Mouse (Mus musculus) heart, embryonic 14.5 days (tissue): ENCODE results near the gene Trio. TPM values are rescaled to one million over a fixed set of nuclear protein-coding genes. Genes with fewer than 3 reads are reported as not detected.
A peak's percentile ranks its signal among the peaks of the same experiment; 100 is the strongest.

Experiments used
- ATAC-seq: fragments of 200-750 bp; cut with Nextera tagmentation; 2 replicates; pipeline ENCODE4 v1.8.0; 2017; ENCODE audit warnings: low read depth, moderate TSS enrichment; ENCODE audit not compliant: insufficient number of reproducible peaks, insufficient read depth, low FRiP score
- H3K27ac ChIP-seq, 2 experiments: fragments of 200-500 bp in 1 of 2; fragments of 300-500 bp in 1 of 2; sonication (generic) in 1 of 2; replicated peaks in 1 of 2; 2 replicates each; pipeline ENCODE4 v1.5.1; 2012 to 2014; ENCODE audit warnings: low read depth in 2 of 2, low read length in 2 of 2, control low read depth in 1 of 2, mild to moderate bottlenecking in 1 of 2, mixed read lengths in 1 of 2; ENCODE audit not compliant: control insufficient read depth in 1 of 2, insufficient read depth in 1 of 2
- H3K27me3 ChIP-seq: fragments of 300-500 bp; sonication (generic); 2 replicates; pipeline ENCODE4 v1.6.1; 2014; ENCODE audit warnings: mild to moderate bottlenecking, low read length, control low read depth; ENCODE audit not compliant: control insufficient read depth, insufficient read depth
- H3K36me3 ChIP-seq: fragments of 300-500 bp; sonication (generic); 2 replicates; pipeline ENCODE4 v1.6.1; 2014; ENCODE audit warnings: mild to moderate bottlenecking, control low read depth, low read length, mixed read lengths; ENCODE audit not compliant: control insufficient read depth, insufficient read depth
- H3K4me1 ChIP-seq, 2 experiments: fragments of 200-500 bp in 1 of 2; fragments of 300-500 bp in 1 of 2; sonication (generic) in 1 of 2; 2 replicates each; pipeline ENCODE4 v1.6.1; 2012 to 2014; ENCODE audit warnings: low read length in 2 of 2, control low read depth in 1 of 2, mixed read lengths in 1 of 2; ENCODE audit not compliant: control insufficient read depth in 2 of 2, insufficient read depth in 2 of 2
- H3K4me2 ChIP-seq: fragments of 300-500 bp; sonication (generic); 2 replicates; pipeline ENCODE4 v1.6.1; 2014; ENCODE audit warnings: mild to moderate bottlenecking, low read length
- H3K4me3 ChIP-seq, 2 experiments: fragments of 200-500 bp in 1 of 2; fragments of 300-500 bp in 1 of 2; sonication (generic) in 1 of 2; 2 replicates each; pipeline ENCODE4 v1.5.1; 2012 to 2014; ENCODE audit warnings: low read length in 2 of 2, mild to moderate bottlenecking in 2 of 2, control low read depth in 1 of 2, low read depth in 1 of 2, moderate library complexity in 1 of 2; ENCODE audit not compliant: control insufficient read depth in 1 of 2, insufficient read depth in 1 of 2
- H3K9ac ChIP-seq: fragments of 300-500 bp; sonication (generic); 2 replicates; pipeline ENCODE4 v1.6.1; 2014; ENCODE audit warnings: mild to moderate bottlenecking, low read length
- H3K9me3 ChIP-seq: fragments of 300-500 bp; sonication (generic); 2 replicates; pipeline ENCODE4 v1.6.1; 2016; ENCODE audit warnings: low read length, control low read depth; ENCODE audit not compliant: control insufficient read depth
- WGBS: fragments of 180-500 bp; shearing (Covaris S2); extraction: QIAGEN DNeasy Blood & Tissue Kit; methylation state at CpG from one replicate; pipeline ENCODE4 v1.1.7; 2014; 5-methylcytosine and 5-hydroxymethylcytosine counted together
- polyA plus RNA-seq: library from polyadenylated mRNA; unstranded; fragments of >200 nt; fragmentation: Nextera tagmentation; extraction: Ambion mirVana; gene quantifications from 2 replicates; pipeline ENCODE4 v1.2.1, GENCODE M21; 2014

Gene Trio
- polyA plus RNA-seq, 1 experiment from 2014 or later, result 23.8 TPM

GRCm38 (mm10) chr15:27683206-27683605 is 342.4 kb downstream of the Trio start:
- Histone ChIP-seq H3K4me2 (no peak overlapping the region), H3K27ac (no peak overlapping the region), H3K4me1 (peaks cover 2 to 4% of the 10 kb centered on the region in 2 experiments; a peak in 2 of 4 replicates), H3K9ac (no peak overlapping the region), H3K4me3 (no peak overlapping the region), H3K9me3 (no peaks in the 10 kb centered on the region), H3K36me3 (no peaks in the 10 kb centered on the region), H3K27me3 (peaks cover 17% of the 10 kb centered on the region; the same call in 1 of the 2 replicates)
- ATAC-seq, result no peak
- 95% methylated on average over 1 of the region's 1 CpGs for WGBS

GRCm38 (mm10) chr15:27682619-27683018 is 343.0 kb downstream of the Trio start:
- peaks cover 2 to 4% of the 10 kb centered on the region in 2 experiments; a peak in 2 of 4 replicates for H3K4me1 ChIP-seq

GRCm38 (mm10) chr15:27681419-27682187 is 344.0 kb downstream of the Trio start, which contains the start of gene Otulinl:
Gene Otulinl (minus strand): TSS chr15:27681579.
- Histone ChIP-seq H3K36me3 (no peaks in the 10 kb centered on the region), H3K9ac (peak within 1 kb of the TSS; percentile 71), H3K27me3 (peaks cover 20% of the 10 kb centered on the region; the same call in 1 of the 2 replicates), H3K27ac (no peak within 1 kb of the TSS), H3K4me2 (peak within 1 kb of the TSS; percentile 94), H3K9me3 (no peaks in the 10 kb centered on the region), H3K4me3 (peak within 1 kb of the TSS; percentile 65 to 66), H3K4me1 (peaks cover 4 to 8% of the 10 kb centered on the region in 2 experiments; a peak in 3 of 4 replicates)
- 2% methylated on average over 59 of the region's 59 CpGs for WGBS
- peak; percentile 96 for ATAC-seq

More at GRCm38 (mm10) chr15:27682619-27683018, 343.0 kb downstream of the Trio start:
- Histone ChIP-seq H3K27ac (no peak overlapping the region), H3K27me3 (peaks cover 17% of the 10 kb centered on the region; the same call in 1 of the 2 replicates), H3K36me3 (no peaks in the 10 kb centered on the region), H3K4me2 (no peak overlapping the region), H3K4me3 (no peak overlapping the region), H3K9me3 (no peaks in the 10 kb centered on the region), H3K9ac (no peak overlapping the region)
- no peak for ATAC-seq
- WGBS, result 59% methylated on average over 9 of the region's 9 CpGs

GRCm38 (mm10) chr15:27680997-27681396 is 344.7 kb downstream of the Trio start:
- H3K4me1 ChIP-seq, result peaks cover 6 to 8% of the 10 kb centered on the region in 2 experiments; a peak in 3 of 4 replicates
- H3K27me3 ChIP-seq, result peaks cover 19% of the 10 kb centered on the region; the same call in 1 of the 2 replicates
- H3K9ac ChIP-seq, result peak overlapping the region; percentile 71
- 3% methylated on average over 28 of the region's 28 CpGs for WGBS
- peak; percentile 40; the same call in 1 of the 2 replicates for ATAC-seq
- H3K9me3 ChIP-seq, result no peaks in the 10 kb centered on the region
- H3K36me3 ChIP-seq, result no peaks in the 10 kb centered on the region
- peak overlapping the region; percentile 65 to 66 for H3K4me3 ChIP-seq
- peak overlapping the region; percentile 94 for H3K4me2 ChIP-seq
- H3K27ac ChIP-seq, result no peak overlapping the region

Other genes starting within 250 kb of the Trio start
- gene Dnah5, start 177.9 kb upstream of the Trio start, polyA plus RNA-seq, result not detected in 2 replicates